Mouse (Mus musculus) ES-CJ7 (cell line): ENCODE data around the gene Klk10.

Experiments
- DNase-seq: peaks from one replicate; pipeline ENCODE4 v3.0.0; 2011; ENCODE audit warnings: low read depth, low spot score

Gene Klk10

DNA sequence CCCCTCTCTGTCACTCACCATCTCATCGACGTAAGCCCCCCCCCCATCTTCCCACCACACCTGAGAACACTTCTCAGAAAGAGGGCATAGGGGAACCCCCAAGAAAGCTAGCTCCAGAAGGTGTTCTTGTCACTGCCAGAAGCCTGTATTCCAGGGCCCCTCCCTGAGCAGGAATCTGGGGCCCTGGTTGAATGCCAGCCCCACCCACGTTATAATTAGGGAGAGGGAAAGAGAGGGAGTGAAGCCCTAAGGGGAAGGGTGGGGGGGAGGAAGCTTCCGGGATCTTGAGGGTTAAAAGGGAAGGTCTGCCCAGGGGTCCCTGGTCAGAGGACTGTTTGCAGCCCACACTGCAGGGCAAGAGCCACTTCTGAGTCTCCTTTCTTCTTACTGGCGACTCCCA lies at the start of gene Klk10:
Gene Klk10 (plus strand): TSS at position 290 of the 400 bp plus-strand sequence.
- DNase-seq: peak; percentile 53

DNA sequence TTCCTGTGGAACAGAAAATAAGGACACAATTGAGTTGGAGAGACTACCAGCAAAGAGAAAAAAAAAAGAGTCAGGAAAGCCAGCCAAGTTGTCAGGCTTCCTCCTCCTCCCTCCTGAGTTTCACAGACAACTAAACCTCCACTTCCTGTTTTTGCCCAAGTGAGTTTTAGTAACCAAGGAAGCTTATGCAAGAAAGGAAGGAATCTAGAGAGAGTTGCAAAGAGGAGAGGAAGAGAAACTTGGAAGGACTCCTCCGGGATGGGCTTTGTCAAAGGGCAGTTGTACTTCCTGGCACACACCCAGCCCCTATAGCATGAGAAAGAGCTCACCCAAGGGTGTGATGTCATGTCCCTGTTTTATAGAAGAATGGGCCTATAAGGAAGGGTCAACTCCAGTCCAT lies 33.0 kb upstream of the Klk10 start:
- DNase-seq: no peak

DNA sequence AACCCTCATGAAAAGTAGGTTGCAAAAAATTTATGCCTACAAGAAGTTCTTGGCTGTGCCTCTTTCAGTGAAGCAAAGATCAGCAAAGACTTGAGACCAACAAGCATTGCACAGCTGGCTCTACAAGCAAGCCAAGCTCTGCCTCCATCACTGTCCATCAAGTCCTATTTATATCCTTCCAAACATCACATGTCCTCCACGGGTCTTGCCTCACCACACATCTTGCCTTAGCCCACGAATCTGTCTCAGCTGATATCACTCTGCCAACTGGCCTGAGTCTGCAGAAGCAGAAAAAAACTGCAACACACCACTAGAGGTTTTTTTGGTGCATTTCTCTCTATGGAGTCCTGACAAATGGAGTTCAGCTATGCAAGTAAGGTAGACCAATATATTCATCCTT lies 28.0 kb upstream of the Klk10 start:
- DNase-seq: no peak

DNA sequence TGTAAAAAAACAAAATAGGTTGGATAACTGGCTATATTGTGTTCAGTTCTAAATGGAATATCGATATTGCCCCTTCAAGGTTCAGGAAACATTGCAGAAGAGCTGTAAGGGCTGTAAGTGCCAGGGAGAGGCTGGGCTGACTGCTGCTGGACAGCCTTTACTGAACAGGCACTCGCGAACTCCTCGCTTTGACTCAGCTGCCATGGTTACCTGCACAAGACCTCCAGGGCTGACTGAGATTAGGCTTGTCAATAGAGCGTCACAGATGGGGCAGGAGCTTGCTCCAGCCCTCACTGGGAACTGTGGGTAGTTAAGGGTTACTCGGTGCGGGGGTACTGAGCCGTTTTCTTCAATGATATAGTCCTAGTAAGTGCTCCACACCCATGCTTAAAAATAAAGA lies 14.4 kb upstream of the Klk10 start:
- no peak for DNase-seq

DNA sequence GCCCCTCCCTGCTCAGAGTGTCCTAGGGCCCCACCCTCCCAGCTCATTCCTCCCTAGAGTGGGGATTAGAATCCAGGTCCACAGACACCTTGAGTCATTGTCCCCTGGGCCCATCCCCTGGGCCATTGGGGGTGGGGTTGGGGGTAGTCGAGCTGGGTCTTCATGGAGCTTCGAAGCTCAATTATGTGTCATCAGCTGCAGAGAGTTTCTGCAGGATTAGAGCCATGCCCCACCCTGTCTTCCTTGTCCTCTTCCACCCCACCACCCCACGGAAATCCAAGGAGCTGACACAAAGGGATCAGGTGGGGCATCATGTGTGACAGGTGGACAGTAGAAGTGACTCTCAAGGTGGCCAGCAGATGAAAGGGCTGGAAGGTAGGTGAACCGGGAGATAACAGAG lies 12.2 kb upstream of the Klk10 start, which contains the start of gene Klk12:
Gene Klk12 (plus strand): TSS at position 301 of the 400 bp plus-strand sequence.
- DNase-seq: no peak

DNA sequence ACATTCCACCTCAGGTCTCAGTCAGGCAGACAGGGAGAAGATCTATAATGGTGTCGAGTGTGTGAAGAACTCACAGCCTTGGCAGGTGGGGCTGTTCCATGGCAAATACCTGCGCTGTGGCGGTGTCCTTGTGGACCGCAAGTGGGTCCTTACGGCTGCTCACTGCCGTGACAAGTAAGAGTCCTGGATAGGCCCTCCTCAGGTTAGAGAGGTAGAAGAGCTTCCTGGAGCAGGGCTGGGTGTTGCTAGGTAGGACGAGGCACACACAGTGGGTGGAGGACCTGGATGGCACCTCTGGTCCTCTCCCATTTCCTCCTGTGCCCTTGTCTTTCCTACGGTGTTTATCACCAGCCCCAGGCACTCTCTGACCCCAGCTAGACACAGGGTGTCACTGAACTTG lies 11.2 kb upstream of the Klk10 start:
- no peak for DNase-seq

DNA sequence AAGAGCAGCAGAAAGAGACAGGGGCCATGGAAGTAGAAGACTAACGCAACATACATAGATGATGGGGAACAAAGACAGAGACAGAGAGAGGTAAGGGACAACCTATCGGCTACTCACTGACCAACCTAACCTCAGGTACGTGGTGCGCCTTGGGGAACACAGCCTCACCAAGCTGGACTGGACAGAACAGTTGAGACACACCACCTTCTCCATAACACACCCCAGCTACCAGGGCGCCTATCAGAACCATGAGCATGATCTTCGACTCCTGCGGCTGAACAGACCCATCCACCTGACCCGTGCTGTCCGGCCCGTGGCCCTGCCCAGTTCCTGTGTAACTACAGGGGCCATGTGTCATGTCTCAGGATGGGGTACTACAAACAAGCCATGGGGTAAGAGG lies 10.1 kb upstream of the Klk10 start:
- no peak for DNase-seq

DNA sequence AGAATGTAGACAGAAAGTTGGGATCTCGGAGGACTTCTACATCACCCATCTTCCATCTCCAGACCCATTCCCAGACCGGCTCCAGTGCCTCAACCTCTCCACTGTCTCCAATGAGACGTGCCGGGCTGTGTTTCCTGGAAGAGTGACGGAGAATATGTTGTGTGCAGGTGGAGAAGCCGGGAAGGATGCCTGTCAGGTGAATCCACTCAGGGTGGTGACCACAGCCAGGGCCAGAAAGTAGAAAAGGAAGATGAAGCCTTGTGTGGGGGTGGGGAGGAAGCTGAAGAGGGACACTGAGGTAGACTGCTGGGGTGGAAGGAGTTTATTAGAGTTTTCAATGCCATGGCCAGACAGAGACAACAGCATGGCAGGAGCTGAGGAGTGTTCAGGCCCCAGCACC lies 8.9 kb upstream of the Klk10 start:
- DNase-seq: no peak

DNA sequence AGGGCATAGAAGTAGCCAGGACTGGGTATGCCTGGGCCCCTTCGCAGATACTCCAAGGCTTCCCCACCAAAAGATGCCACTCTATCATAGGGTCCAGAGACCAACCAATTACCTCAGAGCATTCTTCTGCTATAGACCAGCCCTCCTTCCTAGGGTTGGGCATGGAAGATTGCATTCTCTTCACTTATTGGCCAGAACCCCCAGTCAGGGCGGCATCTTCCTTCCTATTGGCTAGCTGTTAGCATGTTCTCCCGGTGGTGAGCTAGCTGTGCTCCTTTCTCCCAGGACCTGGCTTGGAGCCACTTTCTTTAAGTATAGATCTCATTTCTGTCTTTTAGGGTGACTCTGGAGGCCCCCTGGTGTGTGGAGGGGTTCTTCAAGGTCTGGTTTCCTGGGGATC lies 7.9 kb upstream of the Klk10 start:
- peak; percentile 39 for DNase-seq

DNA sequence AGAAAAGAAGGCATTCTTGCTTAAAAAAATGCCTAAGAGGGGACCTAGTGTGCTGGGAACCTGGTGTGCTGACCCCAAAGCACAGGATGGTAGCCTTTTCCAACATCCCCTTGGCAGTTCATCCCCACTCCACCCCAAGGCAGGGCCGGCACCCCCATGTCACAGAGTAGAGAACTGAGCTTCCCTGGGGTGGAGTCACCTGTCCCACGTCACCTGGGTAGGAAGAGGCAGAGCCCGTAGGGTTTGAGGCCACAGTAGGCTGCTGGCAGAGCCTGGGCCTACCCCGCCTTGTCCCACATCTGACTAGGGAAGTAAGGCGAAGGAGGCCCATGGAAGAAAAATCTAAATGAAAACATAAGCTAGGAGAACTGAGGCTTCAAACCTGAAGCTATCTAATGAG lies 6.5 kb upstream of the Klk10 start, which contains the start of gene Klk11:
Gene Klk11 (plus strand): TSS at position 241 of the 400 bp plus-strand sequence.
- DNase-seq: no peak

DNA sequence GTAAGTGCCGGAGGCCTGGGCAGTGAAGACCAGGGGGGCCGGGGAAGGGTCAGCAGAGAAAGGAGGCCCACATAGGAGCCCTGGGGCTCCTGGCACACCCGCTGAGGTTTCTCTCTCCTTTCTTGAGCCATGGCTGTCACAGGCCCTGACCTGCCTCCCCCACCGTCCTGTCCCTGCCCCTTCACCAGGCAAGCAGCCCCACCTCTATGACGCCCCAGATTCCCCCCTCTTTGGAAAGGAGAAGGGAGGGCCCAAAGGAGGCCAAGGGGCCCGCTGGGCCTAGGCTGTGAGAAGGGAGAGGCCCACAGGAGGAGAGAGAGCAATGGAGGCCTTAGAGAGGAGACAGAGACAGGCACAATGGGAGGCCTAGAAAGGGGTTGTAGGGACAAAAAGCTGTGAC lies 6.0 kb upstream of the Klk10 start:
- no peak for DNase-seq

DNA sequence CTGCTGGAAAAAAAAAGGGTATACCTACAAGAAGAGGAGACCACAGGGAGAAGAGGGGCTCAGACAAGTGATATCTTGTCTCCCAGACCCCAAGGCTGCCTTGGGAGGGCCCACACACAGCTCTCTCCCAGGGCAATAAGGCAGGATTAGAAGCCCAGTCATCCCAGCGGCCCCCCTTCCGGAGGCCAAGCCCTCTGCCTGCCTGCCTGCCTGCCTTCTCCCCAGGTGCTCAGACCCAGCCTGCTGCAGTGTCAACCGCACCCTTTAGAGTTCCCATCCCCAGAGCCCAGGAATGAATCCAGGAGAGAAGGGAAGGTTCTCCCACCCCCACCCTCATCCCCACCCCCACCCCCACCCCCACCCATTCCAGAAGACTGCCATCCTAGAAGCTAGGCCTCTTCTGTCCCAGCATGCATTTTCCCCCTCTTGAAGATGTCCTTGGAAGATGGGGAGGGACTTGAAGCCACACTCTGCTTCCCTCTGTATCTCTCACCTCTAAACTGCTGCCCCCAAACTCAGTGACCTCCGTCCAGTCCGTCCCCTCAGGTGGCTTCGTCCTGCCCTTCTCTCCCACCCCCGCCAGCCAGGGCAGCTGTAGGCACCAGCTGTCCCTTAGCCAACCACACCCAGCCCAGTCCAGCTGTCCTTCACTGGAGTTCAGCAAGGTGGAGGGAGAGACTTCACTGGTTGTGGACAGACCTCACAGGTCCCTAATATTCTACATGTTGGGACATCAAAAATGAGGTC lies 5.4 kb upstream of the Klk10 start:
- peak; percentile 65 for DNase-seq

DNA sequence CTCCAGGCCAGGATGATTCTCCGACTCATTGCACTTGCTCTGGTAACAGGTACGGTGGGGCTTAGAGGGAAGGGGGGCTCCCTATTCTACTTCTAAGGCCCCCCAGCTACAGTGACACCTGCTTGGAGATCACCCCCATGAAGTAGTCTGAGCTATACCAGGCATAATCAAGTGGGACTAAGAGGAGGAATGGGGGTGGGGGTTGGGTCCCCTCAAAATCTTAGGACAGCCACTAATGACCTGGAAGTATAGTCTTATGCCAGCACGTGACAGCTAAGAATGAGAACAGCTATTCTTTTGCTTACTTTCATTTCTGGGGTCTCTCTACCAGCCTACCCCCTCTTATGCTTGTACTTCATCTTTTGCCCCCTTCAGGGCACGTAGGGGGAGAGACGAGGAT lies 4.3 kb upstream of the Klk10 start:
- DNase-seq: no peak

DNA sequence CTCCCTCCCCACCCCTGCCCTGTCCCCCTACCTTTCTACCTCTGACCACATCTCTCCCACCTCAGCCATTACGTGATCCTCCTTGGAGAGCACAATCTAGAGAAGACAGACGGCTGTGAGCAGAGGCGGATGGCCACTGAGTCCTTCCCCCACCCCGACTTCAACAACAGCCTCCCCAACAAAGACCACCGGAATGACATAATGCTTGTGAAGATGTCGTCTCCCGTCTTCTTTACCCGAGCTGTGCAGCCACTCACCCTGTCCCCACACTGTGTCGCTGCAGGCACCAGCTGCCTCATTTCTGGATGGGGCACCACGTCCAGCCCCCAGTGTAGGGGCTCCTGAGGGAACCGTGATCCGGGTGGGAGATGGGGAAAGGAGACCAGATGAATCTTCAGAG lies 3.4 kb upstream of the Klk10 start:
- DNase-seq: no peak

DNA sequence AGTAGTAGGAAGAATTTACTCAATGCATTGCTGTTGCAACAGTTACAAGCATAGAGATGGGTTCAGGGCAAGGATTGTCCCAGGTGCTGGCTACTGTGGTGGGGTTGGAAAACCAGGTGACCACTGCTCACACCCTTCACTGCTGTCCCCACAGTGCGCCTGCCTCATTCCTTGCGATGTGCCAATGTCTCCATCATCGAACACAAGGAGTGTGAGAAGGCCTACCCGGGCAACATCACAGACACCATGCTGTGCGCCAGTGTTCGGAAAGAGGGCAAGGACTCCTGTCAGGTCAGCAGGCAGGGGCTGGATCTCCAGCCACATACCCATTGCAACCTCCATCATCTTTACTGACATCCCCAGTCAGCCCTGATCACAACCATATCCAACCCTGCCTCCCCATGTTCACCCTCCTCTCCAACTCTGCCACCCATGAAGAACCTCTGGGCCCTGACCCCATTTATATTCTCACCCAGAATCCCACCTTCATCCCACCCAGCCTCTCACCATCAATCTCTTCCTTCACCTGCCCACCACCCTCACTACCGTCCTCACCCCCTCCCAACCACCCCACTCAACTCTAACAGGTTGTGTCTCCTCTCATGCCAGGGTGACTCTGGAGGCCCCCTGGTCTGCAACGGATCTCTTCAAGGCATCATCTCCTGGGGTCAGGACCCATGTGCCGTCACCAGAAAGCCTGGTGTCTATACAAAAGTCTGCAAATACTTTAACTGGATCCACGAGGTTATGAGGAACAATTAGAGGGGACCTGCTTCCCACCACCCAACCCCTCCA lies 2.5 kb upstream of the Klk10 start:
- no peak for DNase-seq

DNA sequence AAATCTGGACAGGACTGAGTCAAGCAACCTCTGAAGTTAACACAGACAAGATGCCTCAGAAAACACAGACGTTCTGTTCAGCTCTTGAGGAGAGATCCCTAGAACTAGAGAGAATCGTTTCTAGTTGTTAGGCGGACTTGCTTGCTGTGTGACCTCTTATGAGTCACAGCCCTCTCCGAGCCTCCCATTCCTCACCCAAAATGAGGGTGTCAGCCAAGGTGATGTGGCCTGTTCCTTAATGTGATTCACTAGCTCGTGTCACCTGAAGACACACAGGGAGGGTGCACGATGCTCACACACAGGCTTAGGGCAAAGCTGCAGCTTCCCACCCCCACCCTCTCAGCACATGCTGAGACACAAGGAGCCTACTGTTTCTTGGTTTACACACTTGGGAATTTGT lies 594 bp upstream of the Klk10 start:
- DNase-seq: no peak

DNA sequence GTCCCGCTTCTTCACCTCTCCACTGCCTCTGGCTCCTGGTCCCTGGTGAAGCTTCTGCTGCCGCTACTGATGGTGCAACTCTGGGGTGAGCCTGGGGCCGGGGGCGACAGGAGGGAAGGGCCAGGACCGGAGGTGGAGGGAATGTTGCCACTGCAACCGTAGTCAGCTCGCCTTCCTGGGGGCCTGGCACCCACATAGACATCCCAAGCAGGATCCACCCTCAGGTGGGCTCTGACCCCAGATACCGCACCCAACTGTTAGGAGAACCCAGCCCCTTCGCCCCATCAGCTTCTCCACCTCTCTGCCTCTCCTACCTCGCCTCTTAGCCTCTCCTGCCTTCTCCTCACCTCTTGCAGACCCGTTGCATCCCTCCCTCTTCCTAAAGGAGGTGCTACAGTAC lies 706 bp downstream of the Klk10 start:
- DNase-seq: no peak

DNA sequence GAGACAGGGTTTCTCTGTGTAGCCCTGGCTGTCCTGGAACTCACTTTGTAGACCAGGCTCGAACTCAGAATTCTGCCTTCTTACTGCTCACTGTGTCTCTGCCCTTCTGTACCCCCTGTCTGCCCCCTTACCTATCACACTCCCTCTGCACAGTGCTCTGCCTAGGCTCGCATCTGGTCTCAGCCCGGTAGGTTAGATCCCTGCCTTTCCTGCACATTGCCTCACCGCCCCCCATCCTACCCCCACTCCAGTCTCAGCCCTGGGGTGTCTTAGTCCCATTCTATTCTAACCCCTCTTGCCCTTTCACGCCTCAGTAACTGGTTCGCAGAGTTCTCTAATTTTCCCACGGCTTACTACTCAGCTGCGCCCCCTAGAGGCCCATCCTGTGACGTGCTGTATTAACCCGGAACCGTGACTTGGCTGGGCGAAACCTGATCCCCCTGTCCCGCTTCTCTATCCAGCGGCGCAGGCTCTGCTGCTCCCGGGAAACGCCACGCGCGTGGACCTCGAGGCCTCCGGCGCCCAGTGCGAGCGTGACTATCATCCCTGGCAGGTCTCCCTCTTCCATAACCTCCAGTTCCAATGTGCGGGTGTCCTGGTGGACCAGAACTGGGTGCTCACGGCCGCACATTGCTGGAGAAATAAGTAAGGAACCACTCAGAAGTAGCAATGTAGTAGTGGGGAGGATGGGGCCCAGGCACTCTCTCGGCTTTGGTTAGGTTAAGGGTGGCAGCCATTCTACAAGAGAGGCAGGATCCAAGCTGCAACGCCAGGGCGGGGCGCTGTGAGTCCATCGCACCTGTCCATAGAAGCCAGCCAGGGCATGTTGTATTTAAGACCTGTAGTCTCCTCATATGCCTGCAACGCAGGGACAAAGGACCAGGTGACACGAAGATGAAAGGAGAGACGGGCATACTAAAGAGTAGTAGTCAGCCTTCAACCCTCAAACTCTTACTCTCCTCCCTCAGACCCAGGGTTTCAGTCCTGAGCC lies 1.7 kb downstream of the Klk10 start:
- DNase-seq: peak; percentile 86

DNA sequence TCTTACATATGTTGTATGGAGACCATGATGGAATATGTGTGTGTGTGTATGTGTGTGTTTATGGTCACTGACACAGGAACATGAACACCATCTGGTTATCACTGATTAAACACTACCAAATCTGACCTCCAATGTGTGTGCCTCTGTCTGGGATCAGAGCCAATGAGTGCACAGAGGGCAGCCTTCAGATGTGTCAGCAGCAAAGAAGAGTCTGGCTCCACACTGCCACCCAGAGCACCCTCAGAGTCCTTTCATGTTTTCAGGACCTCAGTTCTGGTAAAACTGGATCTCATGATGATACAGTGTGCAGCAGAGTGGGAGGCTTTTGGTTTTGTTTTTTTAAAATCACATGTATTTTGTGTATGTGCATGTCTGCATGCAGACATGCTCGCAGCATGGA lies 4.5 kb downstream of the Klk10 start:
- DNase-seq: peak; percentile 41

DNA sequence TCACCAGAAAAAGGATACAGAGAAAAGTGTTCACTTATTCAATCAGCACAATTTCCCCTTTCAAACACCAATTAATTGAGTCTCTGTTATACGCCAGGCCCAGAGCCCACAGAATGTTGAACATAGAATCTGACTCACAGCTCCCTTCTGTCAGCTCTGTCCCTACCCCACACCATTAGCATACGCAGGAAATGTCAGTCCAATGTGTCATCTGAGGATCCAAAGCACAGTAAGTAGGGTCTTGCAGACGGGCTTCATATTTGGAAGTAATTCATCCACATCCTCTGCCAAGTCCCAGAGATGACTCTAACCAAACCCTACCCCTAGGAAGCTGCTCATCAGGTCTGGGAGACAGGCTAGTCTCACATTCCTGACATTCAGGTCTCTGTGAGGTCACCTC lies 7.3 kb downstream of the Klk10 start:
- DNase-seq: no peak

DNA sequence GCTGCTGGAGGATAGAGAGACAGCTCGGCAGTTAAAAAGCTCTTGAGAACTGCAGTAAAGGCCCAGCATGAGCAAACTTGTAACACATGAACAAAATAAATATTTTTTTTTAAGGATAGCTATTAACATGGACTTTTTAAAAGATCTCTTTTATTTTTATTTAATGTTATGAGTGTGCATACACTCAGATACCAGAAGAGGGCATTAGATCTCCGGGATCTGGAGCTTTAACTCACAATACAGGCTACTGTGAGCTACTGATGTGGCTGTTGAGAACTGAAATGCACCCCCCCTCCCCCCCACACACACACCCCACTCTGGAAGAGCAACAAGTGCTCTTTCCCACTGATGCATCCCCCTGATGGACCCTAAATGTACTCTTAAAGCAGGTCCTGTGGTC lies 8.5 kb downstream of the Klk10 start:
- DNase-seq: no peak

DNA sequence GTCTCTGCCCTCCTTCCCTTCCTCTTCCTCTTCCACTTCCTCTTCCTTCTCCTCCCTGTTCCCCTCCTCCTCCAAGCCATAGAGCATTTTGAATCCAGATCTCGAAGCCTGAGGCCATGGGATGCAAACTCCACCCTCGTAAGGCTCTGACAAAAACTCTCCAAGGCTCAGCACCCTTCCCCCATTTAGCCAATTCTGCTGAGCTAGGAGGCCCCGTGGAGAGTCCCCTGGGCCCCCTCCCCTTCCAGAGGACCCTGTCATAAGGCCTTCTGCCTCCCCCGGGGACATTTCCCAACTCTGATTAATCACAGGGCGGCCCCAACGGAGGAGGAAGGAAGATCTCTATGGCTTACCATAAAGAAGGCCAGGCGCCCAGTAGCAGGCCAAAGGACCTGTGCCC lies 10.8 kb downstream of the Klk10 start, which contains the start of gene Klk9:
Gene Klk9 (plus strand): TSS at position 301 of the 400 bp plus-strand sequence.
- DNase-seq: no peak
